Mouse (Mus musculus): ENCODE results near the gene Wnt10a. TPM values are rescaled to one million over a fixed set of nuclear protein-coding genes. Genes with fewer than 3 reads are reported as not detected.

Wnt10a gene
- polyA plus RNA-seq, 1 experiment from 2014 or later, result not detected

- Histone ChIP-seq H3K27me3 (ENCODE audit: insufficient read depth, low read length) (peaks cover 9% of the 10 kb centered on the region; the same call in 1 of the 2 replicates), H3K4me1 (ENCODE audit: insufficient read depth) (no peaks in the 10 kb centered on the region), H3K4me2 (no peak overlapping the region), H3K36me3 (ENCODE audit: insufficient read depth) (no peaks in the 10 kb centered on the region), H3K27ac (ENCODE audit: low read depth) (no peak overlapping the region), H3K9ac (no peak overlapping the region), H3K4me3 (ENCODE audit: low read depth, low read length) (no peak overlapping the region), H3K9me3 (ENCODE audit: low read depth, low read length) (no peaks in the 10 kb centered on the region)
- WGBS, result 79% methylated on average over 8 of the region's 8 CpGs
- ATAC-seq (ENCODE audit: insufficient read depth) (no peak), DNase-seq (no peak)
- TF ChIP-seq CTCF (IDR thresholded peaks at IDR 0.05; ENCODE audit: low read depth), result no peak
Observed at GRCm38 (mm10) chr1:74753266-74753974, 37.9 kb upstream of the Wnt10a start.

GRCm38 (mm10) chr1:74754175-74754785 is 37.0 kb upstream of the Wnt10a start:
- Histone ChIP-seq H3K9ac (no peak overlapping the region), H3K4me3 (ENCODE audit: low read depth, low read length) (no peak overlapping the region), H3K9me3 (ENCODE audit: low read depth, low read length) (no peaks in the 10 kb centered on the region), H3K36me3 (ENCODE audit: insufficient read depth) (no peaks in the 10 kb centered on the region), H3K27me3 (ENCODE audit: insufficient read depth, low read length) (0 out of 2 replicates have a peak, but pooled peaks cover under 1% of the 10 kb centered on the region), H3K4me2 (no peak overlapping the region), H3K27ac (ENCODE audit: low read depth) (no peak overlapping the region), H3K4me1 (ENCODE audit: insufficient read depth) (no peaks in the 10 kb centered on the region)
- no peak for DNase-seq
- no peak for ATAC-seq (ENCODE audit: insufficient read depth)
- TF ChIP-seq CTCF (IDR thresholded peaks at IDR 0.05; ENCODE audit: low read depth), result no peak
- 63% methylated on average over 5 of the region's 5 CpGs for WGBS

DNA sequence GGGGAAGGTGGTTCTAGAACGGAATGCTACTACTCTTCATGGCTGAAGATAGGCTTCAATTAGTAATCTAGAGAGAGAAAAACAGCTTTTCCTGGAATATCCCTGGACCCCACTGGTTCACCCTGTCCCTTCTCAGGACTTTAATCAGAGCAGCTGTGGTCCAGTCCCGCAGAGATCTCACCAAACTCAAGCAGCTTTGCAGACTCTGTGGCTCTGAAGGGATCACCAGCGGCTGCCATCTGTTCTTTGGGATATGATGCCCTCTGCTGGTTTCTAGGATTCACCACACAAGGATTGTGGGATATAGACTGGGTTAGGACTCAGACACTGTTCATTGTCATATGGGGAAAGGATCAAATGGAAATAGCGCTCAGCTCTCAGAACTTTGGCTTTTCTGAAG is 31.5 kb upstream of the Wnt10a start:
- H3K4me3 ChIP-seq (ENCODE audit: low read depth, low read length), result no peak overlapping the region
- H3K4me2 ChIP-seq, result no peak overlapping the region
- DNase-seq (peak; percentile 81), ATAC-seq (ENCODE audit: insufficient read depth) (peak; percentile 52; the same call in 1 of the 2 replicates)
- peak; percentile 74 for TF ChIP-seq CTCF (IDR thresholded peaks at IDR 0.05; ENCODE audit: low read depth)
- WGBS, result 21% methylated on average over 4 of the region's 4 CpGs
- no peaks in the 10 kb centered on the region for H3K9me3 ChIP-seq (ENCODE audit: low read depth, low read length)
- no peaks in the 10 kb centered on the region for H3K36me3 ChIP-seq (ENCODE audit: insufficient read depth)
- no peaks in the 10 kb centered on the region for H3K27me3 ChIP-seq (ENCODE audit: insufficient read depth, low read length)
- no peaks in the 10 kb centered on the region for H3K4me1 ChIP-seq (ENCODE audit: insufficient read depth)
- no peak overlapping the region for H3K27ac ChIP-seq (ENCODE audit: low read depth)
- no peak overlapping the region for H3K9ac ChIP-seq

GRCm38 (mm10) chr1:74763081-74763480 is 28.2 kb upstream of the Wnt10a start:
- ATAC-seq (ENCODE audit: insufficient read depth) (no peak), DNase-seq (peak; percentile 92)
- H3K4me1 ChIP-seq (ENCODE audit: insufficient read depth), result no peaks in the 10 kb centered on the region
- no peaks in the 10 kb centered on the region for H3K36me3 ChIP-seq (ENCODE audit: insufficient read depth)
- H3K4me3 ChIP-seq (ENCODE audit: low read depth, low read length), result no peak overlapping the region
- H3K27me3 ChIP-seq (ENCODE audit: insufficient read depth, low read length), result peaks cover 4% of the 10 kb centered on the region; the same call in 1 of the 2 replicates
- H3K9ac ChIP-seq, result no peak overlapping the region
- no peaks in the 10 kb centered on the region for H3K9me3 ChIP-seq (ENCODE audit: low read depth, low read length)
- no peak overlapping the region for H3K27ac ChIP-seq (ENCODE audit: low read depth)
- peak; percentile 68 for TF ChIP-seq CTCF (IDR thresholded peaks at IDR 0.05; ENCODE audit: low read depth)
- WGBS, result 1% methylated on average over 6 of the region's 6 CpGs
- H3K4me2 ChIP-seq, result no peak overlapping the region

DNA sequence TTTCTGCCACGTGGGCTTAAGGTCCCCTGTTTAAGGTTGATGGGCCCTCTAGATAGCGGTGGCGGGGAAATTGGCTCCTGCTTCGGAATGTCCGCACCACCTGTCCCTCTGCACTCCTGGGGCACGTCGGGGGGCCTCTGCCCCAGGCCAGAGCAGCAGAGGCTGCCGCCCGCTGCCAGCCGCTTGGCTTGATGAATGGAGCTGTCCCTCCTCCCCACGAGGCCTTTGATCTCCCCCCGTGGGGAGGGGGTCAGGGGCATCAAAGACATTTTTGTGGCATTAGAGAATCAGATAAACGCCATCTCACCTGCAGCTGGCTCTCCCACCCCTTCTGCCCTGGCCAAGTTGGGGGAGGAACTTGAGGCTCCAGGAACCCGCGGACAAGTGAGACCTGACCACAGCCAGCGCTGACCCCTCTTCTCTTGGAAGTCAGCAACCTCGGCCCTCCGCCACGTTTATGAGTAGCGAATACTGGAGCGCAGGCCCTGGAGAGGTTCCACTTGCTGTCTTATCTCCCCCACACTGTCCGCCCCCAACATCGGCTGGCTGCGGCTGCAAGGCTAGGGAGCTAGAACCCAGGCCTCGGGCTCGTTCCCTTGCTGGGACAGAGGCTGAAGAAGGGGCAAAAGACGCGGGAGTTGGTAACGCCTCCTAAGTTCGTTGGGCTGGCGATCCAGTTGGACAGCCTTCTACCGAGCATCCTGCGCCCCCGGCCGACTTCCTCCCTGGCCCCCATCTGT is 20.4 kb upstream of the Wnt10a start:
- H3K36me3 ChIP-seq (ENCODE audit: insufficient read depth), result no peaks in the 10 kb centered on the region
- no peaks in the 10 kb centered on the region for H3K9me3 ChIP-seq (ENCODE audit: low read depth, low read length)
- peaks cover 13% of the 10 kb centered on the region for H3K4me1 ChIP-seq (ENCODE audit: insufficient read depth)
- WGBS, result 1% methylated on average over 35 of the region's 35 CpGs
- H3K9ac ChIP-seq, result 0 out of 2 replicates have a peak overlapping the region, but pooled peaks have one; percentile 43
- DNase-seq (peak; percentile 33), ATAC-seq (ENCODE audit: insufficient read depth) (no peak)
- H3K27ac ChIP-seq (ENCODE audit: low read depth), result no peak overlapping the region
- peak overlapping the region; percentile 90 for H3K4me2 ChIP-seq
- H3K4me3 ChIP-seq (ENCODE audit: low read depth, low read length), result peak overlapping the region; percentile 46
- TF ChIP-seq CTCF (IDR thresholded peaks at IDR 0.05; ENCODE audit: low read depth), result no peak
- H3K27me3 ChIP-seq (ENCODE audit: insufficient read depth, low read length), result peaks cover 61% of the 10 kb centered on the region

DNA sequence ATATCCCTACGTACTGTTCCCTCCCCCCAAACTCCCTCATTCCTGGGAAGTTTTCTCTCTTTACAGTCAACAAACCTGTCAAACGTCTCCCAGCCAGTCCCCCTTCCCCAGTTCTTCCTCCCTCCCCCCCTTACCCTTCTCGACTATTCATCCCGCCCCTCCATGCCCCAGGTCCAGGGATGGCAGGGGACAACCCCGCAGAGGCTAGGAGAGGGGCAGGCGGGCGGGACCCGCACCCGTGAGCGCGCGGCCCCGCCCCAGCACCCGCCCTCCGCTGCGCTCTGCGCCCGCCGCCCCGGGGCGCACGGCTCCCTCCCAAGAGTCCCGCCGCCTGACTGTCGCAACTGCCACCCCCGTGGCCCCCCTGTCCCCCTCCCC is 19.9 kb upstream of the Wnt10a start:
- 2% methylated on average over 26 of the region's 26 CpGs for WGBS
- no peak overlapping the region for H3K27ac ChIP-seq (ENCODE audit: low read depth)
- H3K9me3 ChIP-seq (ENCODE audit: low read depth, low read length), result no peaks in the 10 kb centered on the region
- H3K36me3 ChIP-seq (ENCODE audit: insufficient read depth), result no peaks in the 10 kb centered on the region
- H3K27me3 ChIP-seq (ENCODE audit: insufficient read depth, low read length), result peaks cover 61% of the 10 kb centered on the region
- H3K4me3 ChIP-seq (ENCODE audit: low read depth, low read length), result peak overlapping the region; percentile 46
- 0 out of 2 replicates have a peak, but pooled peaks have one; percentile 25 for ATAC-seq (ENCODE audit: insufficient read depth)
- TF ChIP-seq CTCF (IDR thresholded peaks at IDR 0.05; ENCODE audit: low read depth), result no peak
- peak overlapping the region; percentile 90 for H3K4me2 ChIP-seq
- H3K4me1 ChIP-seq (ENCODE audit: insufficient read depth), result peaks cover 13% of the 10 kb centered on the region
- DNase-seq, result no peak
- H3K9ac ChIP-seq, result peak overlapping the region; percentile 43

- Histone ChIP-seq H3K4me3 (ENCODE audit: low read depth, low read length) (peak within 1 kb of the TSS; percentile 46), H3K27ac (ENCODE audit: low read depth) (no peak within 1 kb of the TSS), H3K9ac (peak within 1 kb of the TSS; percentile 43), H3K4me1 (ENCODE audit: insufficient read depth) (peaks cover 13% of the 10 kb centered on the region), H3K27me3 (ENCODE audit: insufficient read depth, low read length) (peaks cover 61% of the 10 kb centered on the region), H3K9me3 (ENCODE audit: low read depth, low read length) (no peaks in the 10 kb centered on the region), H3K36me3 (ENCODE audit: insufficient read depth) (no peaks in the 10 kb centered on the region), H3K4me2 (peak within 1 kb of the TSS; percentile 90)
- 0% methylated on average over 3 of the region's 8 CpGs for whole genome bisulfite sequencing
- TF ChIP-seq CTCF (IDR thresholded peaks at IDR 0.05; ENCODE audit: low read depth), result no peak
- DNase-seq, result no peak
- no peak for ATAC-seq (ENCODE audit: insufficient read depth)
Observed at GRCm38 (mm10) chr1:74771845-74771930, 19.6 kb upstream of the Wnt10a start, which contains the start of gene Wnt6. Wnt6 (plus strand) TSS chr1:74771892.

Data from lung, embryonic 14.5 days (tissue).